Mouse (Mus musculus): ENCODE data around the gene Dkk1. TPM values are rescaled to one million over a fixed set of nuclear protein-coding genes. Genes with fewer than 3 reads are reported as not detected.
"Not testable (repeated sequence)": the region's sequence is repeated elsewhere in the genome, so short reads cannot be mapped to it uniquely, and the experiment has no call there.

Dkk1 gene
- total RNA-seq (2014; fragmentation: Nextera tagmentation) = not detected in 2 replicates
- total RNA-seq (2017) = not detected in 2 replicates

DNA sequence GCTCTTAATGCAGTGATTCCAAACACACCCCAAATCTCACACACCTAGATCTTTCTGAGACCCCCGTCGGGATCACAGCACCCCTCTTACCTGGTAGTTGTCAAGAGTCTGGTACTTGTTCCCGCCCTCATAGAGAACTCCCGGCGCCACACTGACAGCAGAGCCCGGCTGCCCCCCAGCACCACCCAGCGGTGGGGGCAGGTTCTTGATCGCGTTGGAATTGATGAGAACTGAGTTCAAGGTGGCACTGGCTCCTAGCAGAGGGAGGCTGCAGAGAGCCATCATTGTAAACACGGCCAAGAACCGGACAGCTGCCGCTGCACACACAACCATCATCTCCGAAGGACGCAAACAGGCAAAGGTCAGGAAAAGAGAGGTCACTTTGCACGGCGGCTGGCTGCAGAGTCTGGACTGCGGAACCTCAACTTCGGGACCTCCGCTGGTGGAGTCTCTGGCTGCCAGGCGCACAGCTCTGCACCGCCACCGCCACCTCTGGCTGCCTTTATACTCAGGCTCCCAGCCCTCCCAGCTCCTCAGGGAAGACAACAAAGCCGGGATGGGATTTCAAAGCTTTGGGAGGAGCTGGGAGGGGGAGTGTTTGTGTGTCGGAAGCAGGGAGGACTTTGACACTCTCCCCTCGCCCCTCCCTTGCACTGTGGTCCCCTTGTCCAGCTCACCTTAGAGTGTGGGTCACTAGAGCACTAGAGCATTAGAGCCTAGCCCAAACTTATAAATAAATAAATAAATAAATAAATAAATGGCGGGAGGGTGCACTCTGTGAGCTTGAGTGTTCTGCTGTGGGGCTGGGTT lies at the start of gene Dkk1:
Gene Dkk1, minus strand, starts transcription at position 622 of the 810 bp plus-strand sequence.
- ATAC-seq (replicated peaks; ENCODE audit: poor library complexity, severe bottlenecking) = peak; percentile 40

DNA sequence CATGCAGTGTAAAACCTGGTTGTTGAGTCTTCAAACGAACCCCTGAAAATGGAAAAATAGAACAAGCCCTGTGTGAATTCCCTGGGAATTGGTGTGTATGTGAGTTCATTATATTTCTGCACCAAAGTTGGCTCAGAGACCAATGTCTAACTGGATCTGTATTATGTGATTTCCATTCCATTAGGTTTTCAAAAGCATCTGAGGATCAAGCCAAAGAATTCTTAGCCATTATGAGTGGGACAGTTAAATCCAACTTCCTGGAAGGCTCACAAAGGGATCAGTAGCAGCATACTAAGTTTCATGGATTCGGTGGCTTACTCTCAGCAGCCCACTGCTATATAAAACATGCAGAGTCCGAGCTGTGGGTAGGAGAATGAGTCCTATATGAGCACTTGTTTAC lies 36.9 kb upstream of the Dkk1 start:
- no peak for ATAC-seq (replicated peaks; ENCODE audit: poor library complexity, severe bottlenecking)

DNA sequence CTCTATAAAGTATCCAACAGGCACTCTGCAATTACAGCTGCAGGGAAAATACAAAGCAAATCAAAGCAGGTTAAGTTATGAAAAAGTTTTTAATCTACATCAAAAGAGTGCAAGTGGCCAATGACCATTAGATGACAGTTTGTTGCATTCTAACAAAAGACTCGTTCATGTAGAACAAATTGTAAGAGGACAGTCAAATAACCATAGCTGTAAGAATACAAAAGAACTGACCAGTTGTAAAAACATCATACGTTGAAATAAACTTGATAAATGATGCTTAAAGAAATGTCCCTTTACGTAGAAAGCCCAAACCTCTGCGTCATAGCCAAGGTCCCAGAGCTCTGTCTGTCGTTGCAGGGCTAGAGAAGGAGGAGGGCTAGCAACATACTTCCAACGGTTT lies 15.1 kb upstream of the Dkk1 start:
- no peak for ATAC-seq (replicated peaks; ENCODE audit: poor library complexity, severe bottlenecking)

DNA sequence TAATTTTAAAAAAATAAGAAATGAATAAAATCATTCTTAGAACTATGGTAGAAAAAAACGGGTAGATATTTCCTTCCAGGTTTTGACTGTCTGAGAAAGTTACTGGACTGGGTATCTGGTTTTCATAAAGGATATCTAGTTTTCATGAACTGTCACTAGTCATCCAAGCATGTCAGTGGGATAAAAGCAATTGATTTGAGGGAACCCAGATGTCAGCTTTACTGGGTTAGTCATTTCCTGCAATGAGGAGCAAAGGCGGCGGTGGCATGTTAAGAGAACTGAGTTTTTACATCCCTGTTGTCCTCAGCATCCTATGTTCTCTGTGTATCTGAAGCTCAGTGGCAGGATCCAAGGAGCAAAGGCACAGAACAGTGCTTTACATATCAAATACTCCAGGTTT lies 14.4 kb upstream of the Dkk1 start:
- ATAC-seq (replicated peaks; ENCODE audit: poor library complexity, severe bottlenecking) = no peak

DNA sequence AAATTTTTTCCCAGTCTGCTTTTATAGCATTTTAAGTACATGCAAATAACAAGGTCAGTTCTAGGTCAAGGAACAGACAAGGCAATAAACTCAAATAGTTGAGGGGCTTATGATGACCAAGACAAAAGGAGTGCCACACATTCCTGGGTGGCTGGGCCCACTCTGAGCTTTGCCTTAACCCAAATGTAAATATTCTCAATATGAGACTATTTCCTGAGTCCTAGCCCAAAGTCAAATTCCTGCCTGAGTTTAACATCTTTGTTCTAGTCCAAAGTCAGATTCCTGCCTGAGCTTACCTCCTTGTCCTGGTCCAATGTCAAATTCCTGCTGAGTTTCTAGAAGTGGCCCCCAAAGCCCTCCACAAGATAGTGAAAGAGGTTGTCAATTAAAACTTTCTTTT lies 8.6 kb upstream of the Dkk1 start:
- no peak for ATAC-seq (replicated peaks; ENCODE audit: poor library complexity, severe bottlenecking)

DNA sequence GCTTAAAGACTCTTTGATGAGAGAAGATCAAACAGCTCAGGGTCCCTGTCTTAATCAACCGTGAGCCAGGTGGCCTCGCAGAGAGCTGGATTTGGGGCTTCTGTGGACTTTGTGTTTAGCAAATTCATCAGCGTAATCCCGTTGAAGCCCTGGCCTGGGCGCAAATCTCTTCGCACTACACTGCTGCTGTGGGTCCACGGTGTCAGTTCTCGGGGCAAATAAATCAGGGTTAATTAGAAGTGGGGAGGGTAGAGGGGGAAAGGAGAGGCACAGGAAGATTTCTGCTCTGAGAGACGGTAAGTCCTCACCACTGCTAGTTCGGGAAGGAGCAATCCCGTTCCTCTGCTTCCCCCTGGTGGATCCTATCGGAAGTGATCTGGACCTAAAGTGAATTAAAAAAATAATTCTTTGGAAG lies 5.0 kb upstream of the Dkk1 start:
- ATAC-seq (replicated peaks; ENCODE audit: poor library complexity, severe bottlenecking) = peak; percentile 76

DNA sequence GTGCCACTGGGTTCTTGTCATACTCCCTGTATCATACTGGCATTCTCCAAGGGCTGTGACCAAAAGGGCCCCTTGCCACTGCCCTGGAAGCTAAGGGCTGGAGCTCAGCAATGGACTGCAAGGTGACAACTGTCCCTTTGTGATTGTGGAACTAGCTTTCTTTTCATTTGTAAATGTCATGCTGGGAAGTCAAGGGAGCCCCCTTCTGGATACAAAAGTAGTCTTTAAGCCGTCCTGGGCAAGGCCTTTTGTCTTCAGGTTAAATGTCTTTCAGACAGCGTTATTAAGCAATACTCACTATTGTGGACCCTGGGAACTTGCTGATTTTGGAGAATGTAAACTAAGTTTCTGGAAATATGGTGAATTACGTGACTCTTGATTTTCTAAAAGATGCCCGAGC lies 4.3 kb upstream of the Dkk1 start:
- ATAC-seq (replicated peaks; ENCODE audit: poor library complexity, severe bottlenecking) = no peak

DNA sequence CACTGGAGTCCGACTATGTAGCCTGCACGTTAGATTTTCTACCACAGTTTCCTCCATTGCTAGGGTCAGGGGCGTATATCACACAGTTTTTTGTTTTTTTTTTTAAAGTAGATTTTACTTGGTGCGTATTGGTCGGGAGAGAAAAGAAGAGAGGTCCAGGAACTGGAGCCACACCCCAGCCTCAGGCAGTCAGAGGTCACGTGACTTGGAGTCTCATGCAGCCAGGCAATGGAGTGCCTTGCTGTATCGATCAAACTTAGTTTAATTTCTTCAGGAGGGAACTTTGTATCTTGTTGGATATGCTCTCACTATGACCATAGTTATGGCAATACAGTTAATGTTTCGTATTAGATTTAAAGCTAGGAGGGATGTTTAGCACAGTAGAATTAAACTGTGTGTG lies 2.8 kb upstream of the Dkk1 start:
- no peak for ATAC-seq (replicated peaks; ENCODE audit: poor library complexity, severe bottlenecking)

DNA sequence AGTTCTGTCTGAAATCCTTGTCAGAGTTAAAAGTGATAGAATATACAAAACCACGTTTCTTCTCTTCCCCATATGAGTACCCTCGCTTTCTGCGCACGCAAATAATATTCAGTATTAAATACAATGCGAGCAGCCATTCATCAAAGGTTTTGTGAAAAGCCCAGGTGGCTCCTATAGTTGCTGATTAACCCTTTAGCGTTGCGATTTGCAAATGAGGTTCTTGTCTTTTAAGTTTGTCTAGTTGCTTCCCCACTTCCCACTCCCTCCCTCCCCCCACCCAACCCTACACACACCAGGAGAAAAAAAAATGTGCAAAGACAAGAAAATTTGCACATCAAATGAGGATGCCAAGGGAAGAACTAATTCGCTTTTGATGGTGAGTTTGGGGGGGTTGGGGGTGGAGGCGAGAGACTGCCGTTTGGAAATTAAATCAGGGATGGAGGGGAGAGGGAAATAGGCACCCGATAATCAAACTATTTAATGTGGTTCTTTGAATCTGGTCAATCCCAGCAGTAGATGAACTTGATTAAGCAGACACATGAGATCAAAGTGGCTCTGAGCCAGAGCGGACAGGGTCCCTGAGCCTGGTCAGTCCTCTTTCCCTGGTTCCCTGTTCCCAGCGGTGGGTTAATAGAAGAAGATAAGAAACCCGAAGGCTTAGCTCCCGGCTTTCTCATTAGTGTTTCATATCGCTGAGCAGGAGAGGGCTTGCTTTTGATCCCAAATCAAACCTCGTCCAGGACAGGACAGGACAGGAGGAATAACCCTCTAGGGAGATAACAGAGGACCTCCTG lies 586 bp upstream of the Dkk1 start:
- ATAC-seq (replicated peaks; ENCODE audit: poor library complexity, severe bottlenecking) = no peak

DNA sequence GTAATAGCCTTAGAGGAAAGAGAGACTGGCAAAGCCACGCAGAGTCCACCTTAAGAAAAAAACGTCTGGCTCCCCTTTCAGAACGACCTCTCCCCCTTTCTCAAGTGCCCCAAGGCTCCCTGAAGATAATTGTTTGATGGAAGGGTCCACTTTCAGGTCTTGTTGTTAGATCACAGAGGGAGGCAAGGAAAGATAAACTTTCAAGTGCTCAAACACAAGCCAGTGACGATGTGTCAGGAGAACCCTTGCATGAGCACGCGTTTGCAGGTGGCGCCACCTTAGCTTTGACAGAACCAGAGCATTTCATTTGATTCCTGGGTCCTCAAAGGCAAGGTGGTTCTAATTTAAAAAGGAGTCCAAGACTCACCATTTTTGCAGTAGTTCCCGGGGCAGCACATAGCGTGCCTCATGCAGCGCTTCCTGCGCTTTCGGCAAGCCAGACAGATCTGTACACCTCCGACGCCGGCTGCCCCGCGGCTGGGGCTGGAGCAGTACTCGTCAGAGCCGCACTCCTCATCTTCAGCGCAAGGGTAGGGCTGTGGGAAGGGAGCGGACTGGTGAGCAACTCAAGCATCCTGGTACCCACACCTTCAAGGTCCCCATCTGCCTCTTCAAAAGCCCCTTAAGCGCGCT lies 938 bp downstream of the Dkk1 start:
- peak; percentile 35; the same call in 1 of the 2 replicates for ATAC-seq (replicated peaks; ENCODE audit: poor library complexity, severe bottlenecking)

DNA sequence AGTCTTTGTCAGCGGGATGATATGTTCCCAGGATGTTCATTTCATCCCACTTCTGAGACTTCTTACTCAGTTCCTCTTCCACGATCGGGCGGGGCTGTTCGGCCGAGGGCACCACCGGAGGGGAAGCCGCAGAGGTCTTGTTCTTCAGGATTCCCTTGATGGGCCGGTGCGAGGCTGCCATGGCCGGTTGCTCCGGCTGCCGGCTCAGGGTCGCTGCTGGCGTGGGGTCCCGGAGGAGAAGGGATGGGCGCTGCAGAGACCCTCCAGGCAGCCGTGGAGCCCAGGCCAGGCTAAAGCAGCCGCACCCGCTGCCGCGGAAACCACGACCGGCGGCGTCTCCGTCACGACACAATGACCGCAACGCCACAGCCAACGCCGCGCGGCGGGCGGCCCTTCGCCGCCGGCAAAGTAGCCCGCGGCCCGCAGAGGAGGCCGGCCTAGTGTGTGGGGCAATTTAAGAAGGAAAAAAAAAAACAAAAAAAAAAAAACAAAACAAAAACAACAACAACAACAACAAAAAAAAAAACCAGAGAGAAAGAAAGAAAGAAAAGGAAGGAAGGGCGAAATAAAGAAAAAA lies 10.0 kb downstream of the Dkk1 start:
- not testable (repeated sequence) for ATAC-seq (replicated peaks; ENCODE audit: poor library complexity, severe bottlenecking)

DNA sequence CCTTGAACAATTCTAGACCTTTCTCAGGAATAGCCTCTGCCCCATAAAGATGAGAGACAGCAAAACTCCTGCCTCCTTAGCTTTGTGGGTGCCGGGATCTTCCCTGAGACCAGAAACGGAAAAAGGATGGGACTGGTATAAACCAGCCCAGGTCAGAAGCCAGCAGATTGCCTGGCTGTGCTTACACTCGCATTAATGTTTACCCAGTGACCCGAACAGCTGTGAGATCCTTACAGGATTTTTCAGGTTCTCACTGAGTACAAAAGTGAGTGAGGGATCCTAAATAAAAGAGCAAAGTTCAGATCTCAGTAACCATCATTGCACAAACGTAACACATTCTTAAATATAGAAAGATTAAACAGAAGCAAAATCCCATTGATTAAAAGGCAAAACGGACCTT lies 32.7 kb downstream of the Dkk1 start:
- ATAC-seq (replicated peaks; ENCODE audit: poor library complexity, severe bottlenecking) = no peak

DNA sequence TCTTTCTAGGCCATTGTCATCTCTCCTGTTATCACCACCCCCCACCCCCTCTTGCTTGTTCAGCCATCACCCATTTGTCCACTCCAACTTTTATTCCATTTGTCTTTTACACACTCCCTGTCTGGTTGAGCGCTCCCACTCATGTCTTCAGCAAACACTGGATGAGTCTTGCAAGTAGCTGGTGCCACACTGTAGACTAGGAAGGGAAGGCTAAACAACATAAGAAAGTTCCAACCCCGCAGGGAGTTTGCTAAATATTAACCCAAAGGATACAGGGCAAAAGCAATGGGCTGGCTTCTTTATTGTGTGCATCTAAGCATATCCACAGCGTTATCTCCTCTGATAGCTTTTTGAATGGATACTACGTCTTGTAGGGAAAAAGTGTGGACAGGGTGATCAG lies 39.0 kb downstream of the Dkk1 start:
- no peak for ATAC-seq (replicated peaks; ENCODE audit: poor library complexity, severe bottlenecking)

DNA sequence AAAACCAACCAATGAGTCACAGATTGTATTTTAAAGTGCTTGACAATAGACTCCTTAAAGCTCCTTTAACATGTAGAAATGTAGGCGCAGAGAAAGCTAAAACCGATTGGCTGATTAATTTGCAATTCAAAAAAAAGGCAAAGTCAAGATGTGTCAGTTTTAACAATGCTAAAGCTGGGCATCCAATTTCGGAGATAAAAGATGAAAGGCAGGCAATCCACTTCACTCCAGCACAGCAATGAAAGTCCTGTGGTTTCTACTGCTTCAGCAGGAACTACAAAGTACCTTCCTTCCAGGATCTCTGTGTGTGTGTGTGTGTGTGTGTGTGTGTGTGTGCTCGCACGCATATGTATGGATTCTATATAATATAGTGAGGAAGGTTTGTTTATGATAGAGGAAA lies 44.0 kb downstream of the Dkk1 start:
- ATAC-seq (replicated peaks; ENCODE audit: poor library complexity, severe bottlenecking) = no peak
